Mouse (Mus musculus): ENCODE data around the gene Gm6034. TPM values are rescaled to one million over a fixed set of nuclear protein-coding genes. Genes with fewer than 3 reads are reported as not detected.

Gm6034 gene
- total and polyA plus RNA-seq, 3 experiments: not detected

DNA sequence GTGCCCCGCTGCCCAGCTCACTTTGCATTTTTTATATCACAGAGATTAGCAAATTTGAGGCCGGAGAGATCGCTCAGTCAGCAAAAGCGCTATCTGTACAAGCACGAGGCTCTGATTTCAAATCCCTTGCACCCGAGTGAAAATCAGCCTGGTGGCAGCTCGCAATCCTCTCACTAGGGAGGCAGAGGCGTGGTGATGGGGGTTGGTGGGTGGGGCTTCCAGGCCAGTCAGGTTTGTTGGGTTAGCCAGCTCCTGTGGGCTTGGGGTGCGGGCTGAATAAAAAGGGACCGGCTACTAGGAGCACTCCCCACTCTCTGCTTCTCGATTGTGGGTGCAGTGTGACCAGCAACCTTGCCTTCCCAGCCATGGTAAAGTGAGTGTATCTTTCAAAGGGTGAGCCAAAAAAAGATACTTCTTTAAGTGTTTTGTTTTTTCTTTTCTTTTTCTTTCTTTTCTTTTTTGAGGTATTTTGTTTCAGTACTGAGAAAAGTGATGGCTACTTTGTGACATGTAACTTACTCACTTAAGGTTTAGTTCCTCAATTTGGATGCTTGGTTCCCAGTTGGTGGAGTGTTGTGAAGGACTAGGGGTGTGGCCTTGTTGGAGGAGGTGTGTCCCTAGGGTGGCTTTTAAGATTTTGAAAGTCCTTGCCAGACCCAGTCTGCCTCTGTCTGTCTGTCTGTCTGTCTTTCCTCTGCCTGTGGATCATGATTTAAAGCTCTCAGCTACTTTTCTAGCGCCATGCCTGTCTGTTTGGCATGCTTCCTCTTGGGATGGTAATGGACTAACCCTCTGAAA lies 44.8 kb upstream of the Gm6034 start:
- no peaks in the 10 kb centered on the region for H3K27me3 ChIP-seq (ENCODE audit: control insufficient read depth, insufficient read depth, low read length)
- H3K4me1 ChIP-seq (ENCODE audit: control insufficient read depth, insufficient read depth, low read length): peaks cover 6% of the 10 kb centered on the region
- no peaks in the 10 kb centered on the region for H3K36me3 ChIP-seq (ENCODE audit: control insufficient read depth, insufficient read depth, low read length)
- DNase-seq: peak; percentile 33 to 48
- H3K79me2 ChIP-seq (replicated peaks; ENCODE audit: control insufficient read depth, insufficient read depth, low read length): peaks cover 2% of the 10 kb centered on the region
- H3K27ac ChIP-seq: no peak overlapping the region
- H3K4me3 ChIP-seq: no peak overlapping the region
- intact Hi-C loops (cut with DNase I): loop anchor here (1.0 to 2.0 kb wide), 3 partner anchors 34 to 195 kb away; partner anchors contain the start of gene H2-T23
- 63% methylated on average over 12 of the region's 12 CpGs for WGBS
- no peak for TF ChIP-seq CTCF (IDR thresholded peaks at IDR 0.05)
- no peak for TF ChIP-seq EP300 (IDR thresholded peaks at IDR 0.05; ENCODE audit: insufficient read depth, low read depth, low read length)
- TF ChIP-seq POLR2A (IDR thresholded peaks at IDR 0.05; ENCODE audit: insufficient read depth, low read depth, low read length): no peak
- peak overlapping the region; percentile 22; the same call in 1 of the 2 replicates for H3K9ac ChIP-seq (ENCODE audit: low read depth, low read length)

DNA sequence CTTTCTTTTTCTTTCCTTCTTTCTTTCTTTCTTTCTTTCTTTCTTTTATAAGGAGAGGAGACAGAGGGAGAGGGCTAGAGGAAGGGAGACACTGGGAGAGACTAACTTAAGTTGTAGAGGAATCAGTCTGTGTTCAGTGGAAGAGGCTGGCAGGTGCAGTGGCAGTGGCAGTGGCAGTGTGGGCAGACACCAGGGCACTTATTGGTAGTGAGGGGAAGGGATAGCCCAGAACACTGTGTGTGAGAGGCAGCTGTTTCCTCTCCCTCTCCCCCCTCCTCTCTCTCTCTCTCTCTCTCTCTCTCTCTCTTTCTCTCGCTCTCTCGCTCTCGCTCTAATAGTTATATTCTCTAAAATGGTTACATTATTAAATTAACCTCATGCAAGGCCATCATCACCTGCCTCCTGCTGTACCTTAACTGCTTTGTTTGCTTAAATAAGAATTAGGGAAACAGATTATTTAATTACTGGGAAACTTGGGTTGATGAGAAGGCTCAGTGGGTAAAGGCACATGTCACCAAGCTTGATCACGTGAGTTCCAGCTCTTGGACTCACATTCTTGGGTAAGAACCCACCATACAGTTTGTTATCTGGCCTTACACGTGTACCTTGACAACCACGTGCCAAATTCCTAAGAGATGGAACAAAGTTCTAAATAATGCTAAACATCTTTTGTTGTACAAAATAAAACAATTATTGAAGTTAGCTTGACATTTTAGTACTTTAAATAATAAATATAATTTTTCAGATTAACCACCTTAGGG lies 44.0 kb upstream of the Gm6034 start:
- Histone ChIP-seq H3K36me3 (ENCODE audit: control insufficient read depth, insufficient read depth, low read length) (no peaks in the 10 kb centered on the region), H3K9ac (ENCODE audit: low read depth, low read length) (no peak overlapping the region), H3K4me1 (ENCODE audit: control insufficient read depth, insufficient read depth, low read length) (peaks cover 6% of the 10 kb centered on the region), H3K4me3 (no peak overlapping the region), H3K27me3 (ENCODE audit: control insufficient read depth, insufficient read depth, low read length) (no peaks in the 10 kb centered on the region), H3K79me2 (replicated peaks; ENCODE audit: control insufficient read depth, insufficient read depth, low read length) (peaks cover 6% of the 10 kb centered on the region), H3K27ac (no peak overlapping the region)
- WGBS: 62% methylated on average over 6 of the region's 6 CpGs
- intact Hi-C loops (cut with DNase I): no loop called here
- TF ChIP-seq EP300 (IDR thresholded peaks at IDR 0.05; ENCODE audit: insufficient read depth, low read depth, low read length) (no peak), CTCF (IDR thresholded peaks at IDR 0.05) (no peak), POLR2A (IDR thresholded peaks at IDR 0.05; ENCODE audit: insufficient read depth, low read depth, low read length) (no peak)
- DNase-seq: no peak

DNA sequence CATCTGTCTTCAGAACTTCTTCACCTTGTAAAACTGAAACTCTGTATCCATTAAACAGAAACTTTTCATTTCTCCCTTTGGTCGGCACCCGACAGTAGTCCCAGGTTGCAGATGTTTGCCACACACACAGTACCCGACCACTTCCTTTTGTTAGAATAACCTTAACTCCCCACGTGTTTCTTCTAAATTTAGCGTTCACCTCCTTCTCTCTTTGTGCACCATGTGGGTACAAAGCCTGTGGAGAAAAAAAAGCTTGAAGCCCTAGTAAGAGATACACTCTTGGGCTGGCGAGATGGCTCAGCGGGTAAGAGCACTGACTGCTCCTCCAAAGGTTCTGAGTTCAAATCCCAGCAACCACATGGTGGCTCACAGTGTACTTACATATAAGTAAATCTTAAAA lies 43.4 kb upstream of the Gm6034 start:
- WGBS: 43% methylated on average over 7 of the region's 7 CpGs
- no peaks in the 10 kb centered on the region for H3K27me3 ChIP-seq (ENCODE audit: control insufficient read depth, insufficient read depth, low read length)
- peaks cover 6% of the 10 kb centered on the region for H3K79me2 ChIP-seq (replicated peaks; ENCODE audit: control insufficient read depth, insufficient read depth, low read length)
- DNase-seq: peak in 1 of 2 experiments; percentile 39
- H3K27ac ChIP-seq: no peak overlapping the region
- intact Hi-C loops (cut with DNase I): no loop called here
- H3K4me3 ChIP-seq: no peak overlapping the region
- no peaks in the 10 kb centered on the region for H3K36me3 ChIP-seq (ENCODE audit: control insufficient read depth, insufficient read depth, low read length)
- peaks cover 6% of the 10 kb centered on the region for H3K4me1 ChIP-seq (ENCODE audit: control insufficient read depth, insufficient read depth, low read length)
- H3K9ac ChIP-seq (ENCODE audit: low read depth, low read length): no peak overlapping the region
- TF ChIP-seq CTCF (IDR thresholded peaks at IDR 0.05): no peak
- no peak for TF ChIP-seq EP300 (IDR thresholded peaks at IDR 0.05; ENCODE audit: insufficient read depth, low read depth, low read length)
- no peak for TF ChIP-seq POLR2A (IDR thresholded peaks at IDR 0.05; ENCODE audit: insufficient read depth, low read depth, low read length)

DNA sequence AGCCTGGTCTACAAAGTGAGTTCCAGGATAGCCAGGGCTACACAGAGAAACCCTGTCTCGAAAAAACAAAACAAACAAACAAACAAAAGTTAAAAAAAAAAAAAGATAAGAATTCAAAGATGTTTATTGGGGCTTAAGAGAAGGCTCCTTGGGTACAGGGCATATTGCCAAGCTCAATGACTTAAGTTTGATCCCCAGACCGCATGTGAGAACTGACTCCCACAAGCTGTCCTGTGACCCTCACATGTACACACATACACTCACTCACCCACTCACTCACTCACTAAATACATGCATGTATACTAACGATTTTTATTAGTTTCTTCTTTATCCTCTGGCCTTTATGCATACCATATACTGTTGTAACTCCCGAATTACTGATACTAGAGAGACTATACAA lies 42.4 kb upstream of the Gm6034 start:
- Histone ChIP-seq H3K79me2 (replicated peaks; ENCODE audit: control insufficient read depth, insufficient read depth, low read length) (peaks cover 6% of the 10 kb centered on the region), H3K9ac (ENCODE audit: low read depth, low read length) (no peak overlapping the region), H3K27me3 (ENCODE audit: control insufficient read depth, insufficient read depth, low read length) (no peaks in the 10 kb centered on the region), H3K4me3 (no peak overlapping the region), H3K36me3 (ENCODE audit: control insufficient read depth, insufficient read depth, low read length) (no peaks in the 10 kb centered on the region), H3K4me1 (ENCODE audit: control insufficient read depth, insufficient read depth, low read length) (peaks cover 8% of the 10 kb centered on the region), H3K27ac (no peak overlapping the region)
- 77% methylated on average over 4 of the region's 4 CpGs for WGBS
- no peak for DNase-seq
- no peak for TF ChIP-seq POLR2A (IDR thresholded peaks at IDR 0.05; ENCODE audit: insufficient read depth, low read depth, low read length)
- no peak for TF ChIP-seq CTCF (IDR thresholded peaks at IDR 0.05)
- no peak for TF ChIP-seq EP300 (IDR thresholded peaks at IDR 0.05; ENCODE audit: insufficient read depth, low read depth, low read length)
- intact Hi-C loops (cut with DNase I): no loop called here

DNA sequence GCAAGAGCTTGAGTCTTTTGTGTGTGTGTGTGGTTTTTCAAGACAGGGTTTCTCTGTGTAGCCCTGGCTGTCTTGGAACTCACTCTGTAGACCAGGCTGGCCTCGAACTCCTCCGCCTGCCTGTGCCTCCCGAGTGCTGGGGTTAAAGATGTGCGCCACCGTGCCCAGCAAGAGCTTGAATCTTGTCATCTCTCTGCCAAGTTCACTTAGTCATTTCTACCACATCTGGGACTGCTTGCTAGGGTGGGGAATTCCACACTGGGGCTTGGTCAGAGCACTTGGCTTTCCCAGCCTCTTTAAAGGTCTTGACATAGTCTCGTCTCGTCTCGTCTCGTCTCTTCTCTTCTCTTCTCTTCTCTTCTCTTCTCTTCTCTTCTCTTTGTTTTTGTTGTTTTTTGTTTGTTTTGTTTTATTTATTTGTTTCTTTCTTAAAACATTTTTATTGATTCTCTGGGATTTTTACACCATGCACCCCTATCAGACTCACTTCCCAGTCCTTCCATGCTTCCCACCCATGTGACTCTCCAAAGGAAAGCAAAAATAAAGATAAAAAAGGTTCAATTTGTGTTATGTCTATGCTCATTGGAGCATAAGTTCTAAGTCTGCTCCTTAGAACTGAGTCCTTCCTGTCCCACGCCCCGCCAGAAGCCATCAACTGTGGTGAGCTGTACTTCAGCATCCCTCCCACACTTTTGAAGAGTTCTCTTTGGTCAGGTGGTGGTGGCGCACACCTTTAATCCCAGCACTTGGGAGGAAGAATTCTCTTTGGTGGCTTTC lies 41.5 kb upstream of the Gm6034 start:
- Histone ChIP-seq H3K36me3 (ENCODE audit: control insufficient read depth, insufficient read depth, low read length) (no peaks in the 10 kb centered on the region), H3K79me2 (replicated peaks; ENCODE audit: control insufficient read depth, insufficient read depth, low read length) (peaks cover 6% of the 10 kb centered on the region), H3K27ac (no peak overlapping the region), H3K27me3 (ENCODE audit: control insufficient read depth, insufficient read depth, low read length) (no peaks in the 10 kb centered on the region), H3K9ac (ENCODE audit: low read depth, low read length) (no peak overlapping the region), H3K4me1 (ENCODE audit: control insufficient read depth, insufficient read depth, low read length) (peaks cover 6% of the 10 kb centered on the region), H3K4me3 (no peak overlapping the region)
- 86% methylated on average over 12 of the region's 12 CpGs for WGBS
- intact Hi-C loops (cut with DNase I): no loop called here
- TF ChIP-seq EP300 (IDR thresholded peaks at IDR 0.05; ENCODE audit: insufficient read depth, low read depth, low read length): no peak
- no peak for DNase-seq
